Mouse (Mus musculus) spleen, adult 2 months (tissue): ENCODE results near the gene Rapgef5.

ENCODE experiments used
- CTCF ChIP-seq: fragments of 200-500 bp; IDR thresholded peaks from 2 replicates; pipeline ENCODE4 v1.5.1; 2011; ENCODE audit warnings: mild to moderate bottlenecking, inconsistent platforms; ENCODE audit not compliant: insufficient read depth, insufficient read length, insufficient replicate concordance; ENCODE audit errors: extremely low read depth
- POLR2A ChIP-seq: fragments of 200-500 bp; IDR thresholded peaks from 2 replicates; pipeline ENCODE4 v1.6.1; 2011; ENCODE audit warnings: low read depth, low read length, inconsistent platforms

DNA sequence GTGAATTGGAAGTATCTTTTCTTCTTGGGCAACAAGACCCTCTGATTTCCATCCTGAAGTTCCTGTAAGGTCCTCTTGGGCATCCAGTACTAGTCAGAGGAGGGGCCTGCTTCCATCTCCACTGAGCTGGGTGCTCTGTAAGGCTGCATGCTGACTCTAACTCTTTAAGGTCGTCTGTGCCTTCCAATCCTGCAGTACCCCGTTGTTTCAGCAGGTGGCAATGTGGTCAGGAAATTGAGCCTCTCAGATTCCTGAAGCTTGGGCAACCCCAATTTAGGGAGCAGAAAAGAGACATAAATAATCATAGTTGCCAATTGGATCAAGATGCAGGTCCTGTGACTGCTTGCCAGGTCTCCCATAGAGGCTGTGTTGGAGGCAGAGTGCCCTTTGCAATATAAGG lies 256.4 kb downstream of the Rapgef5 start:
- no peak for TF ChIP-seq POLR2A
- peak; percentile 25; the same call in 1 of the 2 replicates for TF ChIP-seq CTCF
